Mouse (Mus musculus): ENCODE measurements around the gene Spop. TPM values are rescaled to one million over a fixed set of nuclear protein-coding genes. Genes with fewer than 3 reads are reported as not detected.

Spop gene
- polyA plus RNA-seq, 1 experiment from 2014 or later: 96.0 TPM

- no peak for ATAC-seq (ENCODE audit: low FRiP score, low TSS enrichment)
- DNase-seq (ENCODE audit: low spot score): peak; percentile 72
- H3K9ac ChIP-seq (ENCODE audit: low read length): no peak overlapping the region
- no peaks in the 10 kb centered on the region for H3K9me3 ChIP-seq (ENCODE audit: control insufficient read depth, low read length)
- H3K27me3 ChIP-seq (ENCODE audit: control insufficient read depth, insufficient read depth, low read length): no peaks in the 10 kb centered on the region
- no peak overlapping the region for H3K4me2 ChIP-seq (replicated peaks; ENCODE audit: low read depth)
- no peak overlapping the region for H3K4me3 ChIP-seq (ENCODE audit: low read depth, low read length)
- no peaks in the 10 kb centered on the region for H3K4me1 ChIP-seq (replicated peaks; ENCODE audit: control insufficient read depth, insufficient read depth)
- 45% methylated on average over 14 of the region's 14 CpGs for WGBS
- peak; percentile 93 for TF ChIP-seq CTCF (IDR thresholded peaks at IDR 0.05; ENCODE audit: low read depth)
- no peak for TF ChIP-seq EP300 (optimal IDR thresholded peaks at IDR 0.05)
- no peak overlapping the region for H3K27ac ChIP-seq (replicated peaks)
- H3K36me3 ChIP-seq (ENCODE audit: control insufficient read depth, insufficient read depth, low read length): no peaks in the 10 kb centered on the region
These were observed 15.7 kb upstream of the Spop start for GRCm38 (mm10) chr11:95397843-95398835.

- Histone ChIP-seq H3K27ac (replicated peaks) (no peak overlapping the region), H3K9ac (ENCODE audit: low read length) (no peak overlapping the region), H3K4me3 (ENCODE audit: low read depth, low read length) (no peak overlapping the region), H3K36me3 (ENCODE audit: control insufficient read depth, insufficient read depth, low read length) (no peaks in the 10 kb centered on the region), H3K9me3 (ENCODE audit: control insufficient read depth, low read length) (no peaks in the 10 kb centered on the region), H3K4me1 (replicated peaks; ENCODE audit: control insufficient read depth, insufficient read depth) (no peaks in the 10 kb centered on the region), H3K4me2 (replicated peaks; ENCODE audit: low read depth) (no peak overlapping the region), H3K27me3 (ENCODE audit: control insufficient read depth, insufficient read depth, low read length) (no peaks in the 10 kb centered on the region)
- DNase-seq (ENCODE audit: low spot score) (no peak), ATAC-seq (ENCODE audit: low FRiP score, low TSS enrichment) (no peak)
- WGBS: 64% methylated on average over 13 of the region's 13 CpGs
- TF ChIP-seq CTCF (IDR thresholded peaks at IDR 0.05; ENCODE audit: low read depth): no peak
- no peak for TF ChIP-seq EP300 (optimal IDR thresholded peaks at IDR 0.05)
These were observed 14.3 kb upstream of the Spop start for GRCm38 (mm10) chr11:95399520-95400020.

- Histone ChIP-seq H3K9me3 (ENCODE audit: control insufficient read depth, low read length) (no peaks in the 10 kb centered on the region), H3K4me1 (replicated peaks; ENCODE audit: control insufficient read depth, insufficient read depth) (no peaks in the 10 kb centered on the region), H3K36me3 (ENCODE audit: control insufficient read depth, insufficient read depth, low read length) (no peaks in the 10 kb centered on the region), H3K27me3 (ENCODE audit: control insufficient read depth, insufficient read depth, low read length) (no peaks in the 10 kb centered on the region), H3K4me3 (ENCODE audit: low read depth, low read length) (no peak overlapping the region), H3K27ac (replicated peaks) (no peak overlapping the region), H3K9ac (ENCODE audit: low read length) (no peak overlapping the region), H3K4me2 (replicated peaks; ENCODE audit: low read depth) (no peak overlapping the region)
- ATAC-seq (ENCODE audit: low FRiP score, low TSS enrichment): no peak
- DNase-seq (ENCODE audit: low spot score): no peak
- no peak for TF ChIP-seq CTCF (IDR thresholded peaks at IDR 0.05; ENCODE audit: low read depth)
- no peak for TF ChIP-seq EP300 (optimal IDR thresholded peaks at IDR 0.05)
- WGBS: 89% methylated on average over 5 of the region's 5 CpGs
These were observed 12.3 kb upstream of the Spop start for GRCm38 (mm10) chr11:95401568-95401967.

- H3K4me1 ChIP-seq (replicated peaks; ENCODE audit: control insufficient read depth, insufficient read depth): no peaks in the 10 kb centered on the region
- no peaks in the 10 kb centered on the region for H3K36me3 ChIP-seq (ENCODE audit: control insufficient read depth, insufficient read depth, low read length)
- no peak for ATAC-seq (ENCODE audit: low FRiP score, low TSS enrichment)
- H3K9ac ChIP-seq (ENCODE audit: low read length): no peak overlapping the region
- DNase-seq (ENCODE audit: low spot score): no peak
- WGBS: 41% methylated on average over 5 of the region's 5 CpGs
- no peak overlapping the region for H3K4me3 ChIP-seq (ENCODE audit: low read depth, low read length)
- H3K27ac ChIP-seq (replicated peaks): no peak overlapping the region; the same call in 1 of the 2 replicates
- no peaks in the 10 kb centered on the region for H3K27me3 ChIP-seq (ENCODE audit: control insufficient read depth, insufficient read depth, low read length)
- no peaks in the 10 kb centered on the region for H3K9me3 ChIP-seq (ENCODE audit: control insufficient read depth, low read length)
- TF ChIP-seq EP300 (optimal IDR thresholded peaks at IDR 0.05) (no peak), CTCF (IDR thresholded peaks at IDR 0.05; ENCODE audit: low read depth) (no peak)
- no peak overlapping the region for H3K4me2 ChIP-seq (replicated peaks; ENCODE audit: low read depth)
These were observed 11.7 kb upstream of the Spop start for GRCm38 (mm10) chr11:95402196-95402595.

GRCm38 (mm10) chr11:95402658-95403101 is 11.2 kb upstream of the Spop start:
- no peak for TF ChIP-seq EP300 (optimal IDR thresholded peaks at IDR 0.05)
- TF ChIP-seq CTCF (IDR thresholded peaks at IDR 0.05; ENCODE audit: low read depth): no peak
- H3K36me3 ChIP-seq (ENCODE audit: control insufficient read depth, insufficient read depth, low read length): no peaks in the 10 kb centered on the region
- H3K4me2 ChIP-seq (replicated peaks; ENCODE audit: low read depth): no peak overlapping the region
- 16% methylated on average over 8 of the region's 8 CpGs for WGBS
- DNase-seq (ENCODE audit: low spot score) (no peak), ATAC-seq (ENCODE audit: low FRiP score, low TSS enrichment) (no peak; the same call in 1 of the 2 replicates)
- no peaks in the 10 kb centered on the region for H3K27me3 ChIP-seq (ENCODE audit: control insufficient read depth, insufficient read depth, low read length)
- H3K9ac ChIP-seq (ENCODE audit: low read length): no peak overlapping the region
- H3K4me3 ChIP-seq (ENCODE audit: low read depth, low read length): no peak overlapping the region
- H3K27ac ChIP-seq (replicated peaks): peak overlapping the region; percentile 73; the same call in 1 of the 2 replicates
- H3K9me3 ChIP-seq (ENCODE audit: control insufficient read depth, low read length): no peaks in the 10 kb centered on the region
- no peaks in the 10 kb centered on the region for H3K4me1 ChIP-seq (replicated peaks; ENCODE audit: control insufficient read depth, insufficient read depth)
